Mouse (Mus musculus): ENCODE results near the gene Sec24d. TPM values are rescaled to one million over a fixed set of nuclear protein-coding genes. Genes with fewer than 3 reads are reported as not detected.

Gene Sec24d
- polyA plus RNA-seq, 1 experiment: 15.3 TPM

GRCm38 (mm10) chr3:123282866-123283615 lies 15.8 kb downstream of the Sec24d start:
- H3K27ac ChIP-seq (replicated peaks; ENCODE audit: low read depth, low read length): no peak overlapping the region
- no peak overlapping the region for H3K4me3 ChIP-seq (ENCODE audit: insufficient read depth, low read depth, low read length)
- H3K4me1 ChIP-seq (ENCODE audit: control insufficient read depth, insufficient read depth, insufficient read length, low read length): no peaks in the 10 kb centered on the region

GRCm38 (mm10) chr3:123284284-123284683 lies 17.0 kb downstream of the Sec24d start:
- Histone ChIP-seq H3K4me3 (ENCODE audit: insufficient read depth, low read depth, low read length) (no peak overlapping the region), H3K4me1 (ENCODE audit: control insufficient read depth, insufficient read depth, insufficient read length, low read length) (0 out of 2 replicates have a peak, but pooled peaks cover 2% of the 10 kb centered on the region), H3K27ac (replicated peaks; ENCODE audit: low read depth, low read length) (no peak overlapping the region)

GRCm38 (mm10) chr3:123285649-123286048 lies 18.4 kb downstream of the Sec24d start:
- H3K4me3 ChIP-seq (ENCODE audit: insufficient read depth, low read depth, low read length): no peak overlapping the region
- 0 out of 2 replicates have a peak, but pooled peaks cover 2% of the 10 kb centered on the region for H3K4me1 ChIP-seq (ENCODE audit: control insufficient read depth, insufficient read depth, insufficient read length, low read length)
- H3K27ac ChIP-seq (replicated peaks; ENCODE audit: low read depth, low read length): no peak overlapping the region

- Histone ChIP-seq H3K27ac (replicated peaks; ENCODE audit: low read depth, low read length) (no peak overlapping the region), H3K4me3 (ENCODE audit: insufficient read depth, low read depth, low read length) (no peak overlapping the region), H3K4me1 (ENCODE audit: control insufficient read depth, insufficient read depth, insufficient read length, low read length) (0 out of 2 replicates have a peak, but pooled peaks cover 2% of the 10 kb centered on the region)
Observed at GRCm38 (mm10) chr3:123288856-123289570, 21.8 kb downstream of the Sec24d start.

GRCm38 (mm10) chr3:123291670-123292069 lies 24.4 kb downstream of the Sec24d start:
- Histone ChIP-seq H3K27ac (replicated peaks; ENCODE audit: low read depth, low read length) (no peak overlapping the region), H3K4me3 (ENCODE audit: insufficient read depth, low read depth, low read length) (no peak overlapping the region), H3K4me1 (ENCODE audit: control insufficient read depth, insufficient read depth, insufficient read length, low read length) (0 out of 2 replicates have a peak, but pooled peaks cover 2% of the 10 kb centered on the region)

GRCm38 (mm10) chr3:123296654-123297053 lies 29.4 kb downstream of the Sec24d start:
- no peak overlapping the region for H3K4me3 ChIP-seq (ENCODE audit: insufficient read depth, low read depth, low read length)
- no peaks in the 10 kb centered on the region for H3K4me1 ChIP-seq (ENCODE audit: control insufficient read depth, insufficient read depth, insufficient read length, low read length)

GRCm38 (mm10) chr3:123298283-123298682 lies 31.0 kb downstream of the Sec24d start:
- H3K4me1 ChIP-seq (ENCODE audit: control insufficient read depth, insufficient read depth, insufficient read length, low read length): no peaks in the 10 kb centered on the region
- no peak overlapping the region for H3K4me3 ChIP-seq (ENCODE audit: insufficient read depth, low read depth, low read length)
- no peak overlapping the region for H3K27ac ChIP-seq (replicated peaks; ENCODE audit: low read depth, low read length)

More at GRCm38 (mm10) chr3:123296654-123297053, 29.4 kb downstream of the Sec24d start:
- H3K27ac ChIP-seq (replicated peaks; ENCODE audit: low read depth, low read length): no peak overlapping the region

GRCm38 (mm10) chr3:123301521-123301920 lies 34.3 kb downstream of the Sec24d start:
- no peak overlapping the region for H3K27ac ChIP-seq (replicated peaks; ENCODE audit: low read depth, low read length)
- H3K4me1 ChIP-seq (ENCODE audit: control insufficient read depth, insufficient read depth, insufficient read length, low read length): no peaks in the 10 kb centered on the region
- no peak overlapping the region for H3K4me3 ChIP-seq (ENCODE audit: insufficient read depth, low read depth, low read length)

- Histone ChIP-seq H3K4me1 (ENCODE audit: control insufficient read depth, insufficient read depth, insufficient read length, low read length) (no peaks in the 10 kb centered on the region), H3K27ac (replicated peaks; ENCODE audit: low read depth, low read length) (no peak overlapping the region)
Observed at GRCm38 (mm10) chr3:123305611-123306010, 38.4 kb downstream of the Sec24d start.

GRCm38 (mm10) chr3:123307446-123307845 lies 40.2 kb downstream of the Sec24d start:
- Histone ChIP-seq H3K4me1 (ENCODE audit: control insufficient read depth, insufficient read depth, insufficient read length, low read length) (no peaks in the 10 kb centered on the region), H3K4me3 (ENCODE audit: insufficient read depth, low read depth, low read length) (no peak overlapping the region), H3K27ac (replicated peaks; ENCODE audit: low read depth, low read length) (no peak overlapping the region)

More at GRCm38 (mm10) chr3:123305611-123306010, 38.4 kb downstream of the Sec24d start:
- no peak overlapping the region for H3K4me3 ChIP-seq (ENCODE audit: insufficient read depth, low read depth, low read length)

- H3K4me1 ChIP-seq (ENCODE audit: control insufficient read depth, insufficient read depth, insufficient read length, low read length): no peaks in the 10 kb centered on the region
- no peak overlapping the region for H3K27ac ChIP-seq (replicated peaks; ENCODE audit: low read depth, low read length)
- H3K4me3 ChIP-seq (ENCODE audit: insufficient read depth, low read depth, low read length): no peak overlapping the region
Observed at GRCm38 (mm10) chr3:123309141-123309540, 41.9 kb downstream of the Sec24d start.

GRCm38 (mm10) chr3:123312477-123313062 lies 45.3 kb downstream of the Sec24d start:
- Histone ChIP-seq H3K27ac (replicated peaks; ENCODE audit: low read depth, low read length) (no peak overlapping the region), H3K4me1 (ENCODE audit: control insufficient read depth, insufficient read depth, insufficient read length, low read length) (no peaks in the 10 kb centered on the region), H3K4me3 (ENCODE audit: insufficient read depth, low read depth, low read length) (no peak overlapping the region)

- Histone ChIP-seq H3K4me3 (ENCODE audit: insufficient read depth, low read depth, low read length) (no peak overlapping the region), H3K4me1 (ENCODE audit: control insufficient read depth, insufficient read depth, insufficient read length, low read length) (no peaks in the 10 kb centered on the region), H3K27ac (replicated peaks; ENCODE audit: low read depth, low read length) (no peak overlapping the region)
Observed at GRCm38 (mm10) chr3:123313477-123313876, 46.2 kb downstream of the Sec24d start.

GRCm38 (mm10) chr3:123313920-123314614 lies 46.8 kb downstream of the Sec24d start:
- no peak overlapping the region for H3K4me3 ChIP-seq (ENCODE audit: insufficient read depth, low read depth, low read length)
- H3K27ac ChIP-seq (replicated peaks; ENCODE audit: low read depth, low read length): no peak overlapping the region
- no peaks in the 10 kb centered on the region for H3K4me1 ChIP-seq (ENCODE audit: control insufficient read depth, insufficient read depth, insufficient read length, low read length)

- H3K27ac ChIP-seq (replicated peaks; ENCODE audit: low read depth, low read length): no peak overlapping the region
- H3K4me3 ChIP-seq (ENCODE audit: insufficient read depth, low read depth, low read length): no peak overlapping the region
- no peaks in the 10 kb centered on the region for H3K4me1 ChIP-seq (ENCODE audit: control insufficient read depth, insufficient read depth, insufficient read length, low read length)
Observed at GRCm38 (mm10) chr3:123316066-123316465, 48.8 kb downstream of the Sec24d start.
